Mouse (Mus musculus) liver, embryonic 14.5 days (tissue): ENCODE results near the gene Thap8. TPM values are rescaled to one million over a fixed set of nuclear protein-coding genes. Genes with fewer than 3 reads are reported as not detected.

Experiments used
- ATAC-seq: fragments of 200-750 bp; cut with Nextera tagmentation; 2 replicates; pipeline ENCODE4 v1.8.0; 2017; ENCODE audit warnings: moderate number of reproducible peaks, mild to moderate bottlenecking, moderate library complexity; ENCODE audit not compliant: insufficient read depth
- DNase-seq, 3 experiments: peaks; one replicate each; pipeline ENCODE4 v3.0.0-alpha.2; 2012 to 2013; ENCODE audit warnings: low read depth in 3 of 3, low spot score in 3 of 3
- H3K27ac ChIP-seq: fragments of 300-500 bp; sonication (generic); 2 replicates; pipeline ENCODE4 v1.5.1; 2014; ENCODE audit warnings: moderate library complexity, mild to moderate bottlenecking, control low read depth, inconsistent platforms
- H3K27me3 ChIP-seq: fragments of 300-500 bp; sonication (generic); 2 replicates; pipeline ENCODE4 v1.6.1; 2014; ENCODE audit warnings: mild to moderate bottlenecking, low read length, moderate library complexity; ENCODE audit not compliant: control insufficient read depth, insufficient read depth
- H3K36me3 ChIP-seq: fragments of 300-500 bp; sonication (generic); replicated peaks from 2 replicates; pipeline ENCODE4 v1.6.1; 2014; ENCODE audit warnings: low read depth; ENCODE audit not compliant: control insufficient read depth, insufficient read depth
- H3K4me1 ChIP-seq, 2 experiments: fragments of 200-500 bp in 1 of 2; fragments of 300-500 bp in 1 of 2; sonication (generic) in 1 of 2; replicated peaks; 2 replicates each; pipeline ENCODE4 v1.6.1; 2012 to 2014; ENCODE audit warnings: antibody characterized with exemption in 1 of 2, inconsistent platforms in 1 of 2, low read length in 1 of 2; ENCODE audit not compliant: control insufficient read depth in 2 of 2, insufficient read depth in 2 of 2
- H3K4me2 ChIP-seq: fragments of 300-500 bp; sonication (generic); 2 replicates; pipeline ENCODE4 v1.6.1; 2014; ENCODE audit warnings: low read depth, mild to moderate bottlenecking, control low read depth, moderate library complexity
- H3K4me3 ChIP-seq, 2 experiments: fragments of 200-500 bp in 1 of 2; fragments of 300-500 bp in 1 of 2; sonication (generic) in 1 of 2; 2 replicates each; pipeline ENCODE4 v1.5.1; 2012 to 2014; ENCODE audit warnings: low read depth in 2 of 2, low read length in 2 of 2, mild to moderate bottlenecking in 2 of 2, control low read depth in 1 of 2, inconsistent platforms in 1 of 2, moderate library complexity in 1 of 2; ENCODE audit not compliant: insufficient read depth in 1 of 2
- H3K9ac ChIP-seq: fragments of 300-500 bp; sonication (generic); replicated peaks from 2 replicates; pipeline ENCODE4 v1.6.1; 2014; ENCODE audit warnings: mild to moderate bottlenecking, control low read depth, moderate library complexity
- H3K9me3 ChIP-seq: fragments of 300-500 bp; sonication (generic); 2 replicates; pipeline ENCODE4 v1.6.1; 2016; ENCODE audit warnings: low read length, mixed read lengths; ENCODE audit not compliant: control insufficient read depth
- CTCF ChIP-seq: IDR thresholded peaks from 2 replicates; pipeline ENCODE4 v1.5.1; 2016; ENCODE audit warnings: antibody characterized with exemption, low read depth, control low read depth
- EP300 ChIP-seq: IDR thresholded peaks from 2 replicates; pipeline ENCODE4 v1.6.1; 2016; ENCODE audit warnings: antibody characterized with exemption, low read depth
- whole genome bisulfite sequencing: fragments of 180-500 bp; shearing (Covaris S2); extraction: QIAGEN DNeasy Blood & Tissue Kit; methylation state at CpG from one replicate; pipeline ENCODE4 v1.1.7; 2014; ENCODE audit not compliant: insufficient replicate concordance; 5-methylcytosine and 5-hydroxymethylcytosine counted together
- polyA plus RNA-seq, 2 experiments: library from polyadenylated mRNA; depleted of rRNA in 1 of 2; stranded (reverse) in 1 of 2; unstranded in 1 of 2; fragments of >200 nt; fragmentation: Nextera tagmentation in 1 of 2; extraction: Ambion mirVana in 1 of 2; gene quantifications; 2 replicates each; pipeline versions ENCODE4 v1.2.1 to v1.2.3; 2012 to 2014

Gene Thap8
- polyA plus RNA-seq, 2 experiments: 0.03 TPM; not detected in 1

DNA sequence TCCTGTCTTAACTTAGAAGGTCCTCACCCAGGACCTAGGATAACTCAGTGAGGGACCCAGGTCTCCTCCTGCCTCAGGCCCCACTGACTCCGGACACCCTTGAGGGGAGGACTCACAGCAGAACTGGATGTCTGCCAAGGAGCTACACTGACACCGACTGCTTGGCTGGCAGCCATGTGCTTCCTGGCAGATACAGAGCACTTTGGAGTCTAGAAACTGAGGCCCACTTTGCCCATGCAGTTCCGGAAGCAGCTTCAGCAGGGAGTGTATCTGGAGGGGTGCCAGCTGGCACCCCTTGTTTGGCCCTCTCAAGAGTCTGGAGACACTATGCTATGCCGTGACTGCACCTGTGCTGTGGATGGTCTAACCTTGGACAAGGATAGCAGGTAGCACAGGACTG, 53.5 kb downstream of the Thap8 start:
- H3K36me3 ChIP-seq: no peaks in the 10 kb centered on the region
- no peaks in the 10 kb centered on the region for H3K9me3 ChIP-seq
- no peak overlapping the region for H3K4me2 ChIP-seq
- TF ChIP-seq CTCF: no peak
- no peak for TF ChIP-seq EP300
- no peak overlapping the region for H3K27ac ChIP-seq
- H3K9ac ChIP-seq: no peak overlapping the region
- no peak for ATAC-seq
- no peak overlapping the region for H3K4me3 ChIP-seq
- no peaks in the 10 kb centered on the region; the same call in 1 of the 2 replicates for H3K27me3 ChIP-seq
- peaks cover 0 to 4% of the 10 kb centered on the region in 2 experiments; a peak in 1 of 4 replicates for H3K4me1 ChIP-seq
- WGBS: 42% methylated on average over 4 of the region's 4 CpGs
- no peak for DNase-seq

DNA sequence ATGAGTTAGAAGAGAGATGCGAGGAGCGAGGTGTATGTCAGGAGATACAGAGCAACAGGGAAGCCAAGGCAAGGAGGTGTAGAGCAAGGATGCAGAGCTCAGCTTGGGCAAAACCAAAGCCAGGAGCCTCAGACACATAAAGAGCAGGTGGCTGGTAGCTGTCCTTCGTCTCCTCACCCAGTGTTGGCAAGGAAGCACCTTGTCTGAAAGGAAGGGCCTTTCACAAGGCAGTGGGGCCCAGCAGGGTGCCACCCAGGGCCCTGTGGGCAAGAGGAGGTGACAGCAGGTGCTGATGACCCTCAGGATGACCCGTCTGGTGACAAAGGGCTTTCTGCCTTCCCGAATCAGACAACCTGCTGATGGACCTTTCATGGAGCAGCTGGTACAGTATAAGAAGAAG, 54.7 kb downstream of the Thap8 start:
- TF ChIP-seq CTCF (no peak), EP300 (no peak)
- Histone ChIP-seq H3K9ac (no peak overlapping the region), H3K27ac (no peak overlapping the region), H3K4me3 (no peak overlapping the region), H3K27me3 (no peaks in the 10 kb centered on the region; the same call in 1 of the 2 replicates), H3K36me3 (no peaks in the 10 kb centered on the region), H3K4me2 (no peak overlapping the region), H3K4me1 (peaks cover 0 to 4% of the 10 kb centered on the region in 2 experiments; a peak in 1 of 4 replicates), H3K9me3 (no peaks in the 10 kb centered on the region)
- ATAC-seq (no peak), DNase-seq (no peak)
- 50% methylated on average over 5 of the region's 5 CpGs for WGBS

DNA sequence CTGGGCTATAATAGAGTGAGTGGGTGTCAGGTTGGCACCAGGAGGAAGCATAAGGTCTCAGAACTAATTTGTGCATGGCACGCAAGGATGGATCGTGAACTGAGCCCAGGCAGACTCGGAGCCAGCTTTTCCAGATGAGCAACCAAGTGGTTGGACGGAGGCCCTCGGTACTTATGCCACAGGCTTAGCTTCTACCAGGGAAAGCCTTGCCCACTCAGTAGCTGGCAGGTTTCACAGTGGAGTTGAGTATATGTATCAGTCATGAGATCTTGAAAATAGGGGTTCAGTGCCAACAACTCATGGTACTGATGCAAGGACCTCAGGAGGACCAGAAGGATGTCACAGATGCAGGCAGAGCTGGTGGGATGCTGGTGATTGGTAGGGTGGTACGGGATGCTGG, 55.8 kb downstream of the Thap8 start:
- H3K4me1 ChIP-seq: peaks cover 0 to 4% of the 10 kb centered on the region in 2 experiments; a peak in 1 of 4 replicates
- no peak overlapping the region for H3K27ac ChIP-seq
- no peak for DNase-seq
- H3K9ac ChIP-seq: no peak overlapping the region
- no peaks in the 10 kb centered on the region for H3K36me3 ChIP-seq
- no peaks in the 10 kb centered on the region for H3K9me3 ChIP-seq
- no peak for ATAC-seq
- no peak for TF ChIP-seq EP300
- no peak for TF ChIP-seq CTCF
- WGBS: 65% methylated on average over 6 of the region's 6 CpGs
- H3K27me3 ChIP-seq: no peaks in the 10 kb centered on the region; the same call in 1 of the 2 replicates
- no peak overlapping the region for H3K4me2 ChIP-seq
- H3K4me3 ChIP-seq: no peak overlapping the region

DNA sequence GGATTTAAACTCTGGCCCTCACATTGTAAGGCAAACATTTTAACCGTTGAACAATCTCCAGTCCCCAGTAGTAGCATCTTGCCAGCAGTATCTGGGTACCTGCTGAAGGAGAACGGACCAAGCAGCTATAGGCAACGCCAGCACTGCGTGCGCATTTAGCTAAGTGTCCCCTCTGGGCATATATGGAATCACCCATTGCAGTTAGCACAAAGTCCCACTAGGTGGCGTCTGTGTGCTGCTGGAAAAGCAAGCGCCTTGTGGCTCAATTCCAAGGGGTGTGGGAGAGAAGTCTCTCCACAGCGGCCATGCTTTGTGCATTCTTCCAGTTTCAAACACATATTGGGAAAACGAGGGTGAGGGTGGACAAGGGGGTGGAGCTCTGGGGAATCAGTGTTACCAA, 56.5 kb downstream of the Thap8 start:
- ATAC-seq: no peak
- H3K27me3 ChIP-seq: no peaks in the 10 kb centered on the region; the same call in 1 of the 2 replicates

DNA sequence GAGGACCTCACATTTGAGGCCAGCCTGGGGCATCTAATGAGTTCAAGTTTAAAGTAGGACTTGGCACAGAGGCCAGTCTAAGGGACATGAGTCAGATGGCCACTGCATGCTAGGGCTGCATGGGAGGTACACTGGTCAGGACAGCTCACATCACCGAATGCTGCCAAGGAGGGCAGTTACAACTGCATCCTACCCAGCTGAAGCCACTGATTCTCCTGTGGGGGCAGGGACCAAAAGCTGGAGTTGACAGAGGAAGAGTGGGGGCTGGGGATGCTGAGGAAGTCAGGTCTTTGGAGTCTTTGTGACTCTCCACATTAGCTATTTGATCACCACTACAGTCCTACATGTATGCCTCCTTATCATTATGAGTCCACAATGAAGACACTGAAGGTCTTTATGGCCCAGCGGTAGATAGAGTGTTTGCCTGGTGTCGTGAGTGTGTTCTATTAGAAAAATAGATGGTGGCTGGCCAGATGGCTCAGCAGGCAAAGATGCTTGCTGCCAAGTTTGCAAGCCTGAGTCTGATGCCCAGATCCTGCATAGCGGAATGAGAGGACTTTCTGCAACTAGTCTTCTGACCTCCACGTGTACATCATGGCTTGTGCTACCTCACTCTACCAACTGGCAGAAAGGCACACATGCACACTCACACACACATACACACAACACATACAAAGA, 59.7 kb downstream of the Thap8 start:
- H3K4me1 ChIP-seq: no peaks in the 10 kb centered on the region
- no peaks in the 10 kb centered on the region; the same call in 1 of the 2 replicates for H3K27me3 ChIP-seq
- H3K9me3 ChIP-seq: no peaks in the 10 kb centered on the region
- no peak overlapping the region for H3K4me3 ChIP-seq
- no peak for TF ChIP-seq CTCF
- no peak for TF ChIP-seq EP300
- H3K9ac ChIP-seq: no peak overlapping the region
- H3K4me2 ChIP-seq: no peak overlapping the region
- 44% methylated on average over 5 of the region's 5 CpGs for WGBS
- no peak for ATAC-seq
- DNase-seq: no peak
- H3K36me3 ChIP-seq: no peaks in the 10 kb centered on the region
- no peak overlapping the region for H3K27ac ChIP-seq

More for the DNA sequence above, 56.5 kb downstream of the Thap8 start:
- Histone ChIP-seq H3K9me3 (no peaks in the 10 kb centered on the region), H3K9ac (no peak overlapping the region), H3K4me3 (no peak overlapping the region), H3K36me3 (no peaks in the 10 kb centered on the region), H3K4me1 (peaks cover 0 to 4% of the 10 kb centered on the region in 2 experiments; a peak in 1 of 4 replicates), H3K27ac (no peak overlapping the region), H3K4me2 (no peak overlapping the region)
- TF ChIP-seq EP300: no peak
- TF ChIP-seq CTCF: peak; percentile 93
- peak in 1 of 3 experiments; percentile 57 for DNase-seq
- 5% methylated on average over 9 of the region's 9 CpGs for WGBS

Other genes with a start within 250 kb of the Thap8 start
- 0.24 and 0.38 TPM in 2 replicates for gene Zfp14, start 228.7 kb upstream of the Thap8 start, polyA plus RNA-seq (2012; rRNA removed)
- gene Zfp14, start 228.7 kb upstream of the Thap8 start, polyA plus RNA-seq (2014; fragmentation: Nextera tagmentation; extraction: Ambion mirVana): 0.21 and 0.27 TPM in 2 replicates
- gene Zfp82, start 207.2 kb upstream of the Thap8 start, polyA plus RNA-seq (2012; rRNA removed): 0.22 and 0.50 TPM in 2 replicates
- gene Zfp82, start 207.2 kb upstream of the Thap8 start, polyA plus RNA-seq (2014; fragmentation: Nextera tagmentation; extraction: Ambion mirVana): 1.2 and 1.8 TPM in 2 replicates
- gene Gm26920, start 189.7 kb upstream of the Thap8 start, polyA plus RNA-seq (2012; rRNA removed): 0.13 TPM in 1 of 2 replicates, not detected in the other
- gene Gm26920, start 189.7 kb upstream of the Thap8 start, polyA plus RNA-seq (2014; fragmentation: Nextera tagmentation; extraction: Ambion mirVana): 0.23 TPM in 1 of 2 replicates, not detected in the other
- 0.54 and 1.8 TPM in 2 replicates for gene Zfp566, start 189.6 kb upstream of the Thap8 start, polyA plus RNA-seq (2012; rRNA removed)
- 1.3 and 1.5 TPM in 2 replicates for gene Zfp566, start 189.6 kb upstream of the Thap8 start, polyA plus RNA-seq (2014; fragmentation: Nextera tagmentation; extraction: Ambion mirVana)
- gene Zfp260, start 185.3 kb upstream of the Thap8 start, polyA plus RNA-seq (2012; rRNA removed): 3.7 and 4.8 TPM in 2 replicates
- 11.9 and 12.6 TPM in 2 replicates for gene Zfp260, start 185.3 kb upstream of the Thap8 start, polyA plus RNA-seq (2014; fragmentation: Nextera tagmentation; extraction: Ambion mirVana)
- 0.26 and 0.66 TPM in 2 replicates for gene Zfp382, start 158.2 kb upstream of the Thap8 start, polyA plus RNA-seq (2012; rRNA removed)
- 0.32 and 1.5 TPM in 2 replicates for gene Zfp382, start 158.2 kb upstream of the Thap8 start, polyA plus RNA-seq (2014; fragmentation: Nextera tagmentation; extraction: Ambion mirVana)
- 13.5 and 20.8 TPM in 2 replicates for gene Zfp146, start 110.3 kb upstream of the Thap8 start, polyA plus RNA-seq (2012; rRNA removed)
- gene Zfp146, start 110.3 kb upstream of the Thap8 start, polyA plus RNA-seq (2014; fragmentation: Nextera tagmentation; extraction: Ambion mirVana): 4.2 and 4.4 TPM in 2 replicates
- 3.5 TPM in 2 replicates for gene Cox7a1, start 96.0 kb upstream of the Thap8 start, polyA plus RNA-seq (2012; rRNA removed)
- 5.5 and 7.0 TPM in 2 replicates for gene Cox7a1, start 96.0 kb upstream of the Thap8 start, polyA plus RNA-seq (2014; fragmentation: Nextera tagmentation; extraction: Ambion mirVana)
- gene Capns1, start 81.3 kb upstream of the Thap8 start, polyA plus RNA-seq (2012; rRNA removed): 122 and 167 TPM in 2 replicates
- 29.3 and 31.2 TPM in 2 replicates for gene Capns1, start 81.3 kb upstream of the Thap8 start, polyA plus RNA-seq (2014; fragmentation: Nextera tagmentation; extraction: Ambion mirVana)
- gene Polr2i, start 48.1 kb upstream of the Thap8 start, polyA plus RNA-seq (2012; rRNA removed): 71.8 and 72.4 TPM in 2 replicates
- gene Polr2i, start 48.1 kb upstream of the Thap8 start, polyA plus RNA-seq (2014; fragmentation: Nextera tagmentation; extraction: Ambion mirVana): 59.2 and 61.1 TPM in 2 replicates
- gene Tbcb, start 47.8 kb upstream of the Thap8 start, polyA plus RNA-seq (2012; rRNA removed): 13.1 and 24.4 TPM in 2 replicates
- 44.8 and 47.1 TPM in 2 replicates for gene Tbcb, start 47.8 kb upstream of the Thap8 start, polyA plus RNA-seq (2014; fragmentation: Nextera tagmentation; extraction: Ambion mirVana)
- not detected in 2 replicates for gene Ovol3, start 44.4 kb upstream of the Thap8 start, polyA plus RNA-seq (2012; rRNA removed)
- gene Ovol3, start 44.4 kb upstream of the Thap8 start, polyA plus RNA-seq (2014; fragmentation: Nextera tagmentation; extraction: Ambion mirVana): not detected in 2 replicates
- 12.4 and 14.0 TPM in 2 replicates for gene Wdr62, start 325 bp downstream of the Thap8 start, polyA plus RNA-seq (2012; rRNA removed)
- 7.5 and 8.8 TPM in 2 replicates for gene Wdr62, start 325 bp downstream of the Thap8 start, polyA plus RNA-seq (2014; fragmentation: Nextera tagmentation; extraction: Ambion mirVana)
- 1.0 and 2.1 TPM in 2 replicates for gene Clip3, start 11.6 kb downstream of the Thap8 start, polyA plus RNA-seq (2012; rRNA removed)
- 0.71 and 0.86 TPM in 2 replicates for gene Clip3, start 11.6 kb downstream of the Thap8 start, polyA plus RNA-seq (2014; fragmentation: Nextera tagmentation; extraction: Ambion mirVana)
- gene Alkbh6, start 28.6 kb downstream of the Thap8 start, polyA plus RNA-seq (2012; rRNA removed): 13.8 and 18.6 TPM in 2 replicates
- 16.0 and 19.5 TPM in 2 replicates for gene Alkbh6, start 28.6 kb downstream of the Thap8 start, polyA plus RNA-seq (2014; fragmentation: Nextera tagmentation; extraction: Ambion mirVana)
- gene Syne4, start 34.7 kb downstream of the Thap8 start, polyA plus RNA-seq (2012; rRNA removed): 11.1 and 12.0 TPM in 2 replicates
- gene Syne4, start 34.7 kb downstream of the Thap8 start, polyA plus RNA-seq (2014; fragmentation: Nextera tagmentation; extraction: Ambion mirVana): 7.0 and 7.6 TPM in 2 replicates
- 0.11 and 0.19 TPM in 2 replicates for gene E130208F15Rik, start 41.6 kb downstream of the Thap8 start, polyA plus RNA-seq (2012; rRNA removed)
- not detected in 2 replicates for gene E130208F15Rik, start 41.6 kb downstream of the Thap8 start, polyA plus RNA-seq (2014; fragmentation: Nextera tagmentation; extraction: Ambion mirVana)
- 3.8 and 5.1 TPM in 2 replicates for gene Sdhaf1, start 43.8 kb downstream of the Thap8 start, polyA plus RNA-seq (2012; rRNA removed)
- gene Sdhaf1, start 43.8 kb downstream of the Thap8 start, polyA plus RNA-seq (2014; fragmentation: Nextera tagmentation; extraction: Ambion mirVana): 6.7 and 7.0 TPM in 2 replicates
- gene Lrfn3, start 82.7 kb downstream of the Thap8 start, polyA plus RNA-seq (2012; rRNA removed): 1.4 and 1.7 TPM in 2 replicates
- gene Lrfn3, start 82.7 kb downstream of the Thap8 start, polyA plus RNA-seq (2014; fragmentation: Nextera tagmentation; extraction: Ambion mirVana): 0.79 and 1.2 TPM in 2 replicates
- gene Tyrobp, start 133.7 kb downstream of the Thap8 start, polyA plus RNA-seq (2012; rRNA removed): 78.3 and 95.0 TPM in 2 replicates
- 105 and 113 TPM in 2 replicates for gene Tyrobp, start 133.7 kb downstream of the Thap8 start, polyA plus RNA-seq (2014; fragmentation: Nextera tagmentation; extraction: Ambion mirVana)
- gene Hcst, start 139.8 kb downstream of the Thap8 start, polyA plus RNA-seq (2012; rRNA removed): 3.3 and 4.7 TPM in 2 replicates
- 4.5 and 4.9 TPM in 2 replicates for gene Hcst, start 139.8 kb downstream of the Thap8 start, polyA plus RNA-seq (2014; fragmentation: Nextera tagmentation; extraction: Ambion mirVana)
- 0.92 and 1.2 TPM in 2 replicates for gene Nfkbid, start 141.6 kb downstream of the Thap8 start, polyA plus RNA-seq (2012; rRNA removed)
- gene Nfkbid, start 141.6 kb downstream of the Thap8 start, polyA plus RNA-seq (2014; fragmentation: Nextera tagmentation; extraction: Ambion mirVana): 0.69 and 1.1 TPM in 2 replicates
- gene Aplp1, start 165.4 kb downstream of the Thap8 start, polyA plus RNA-seq (2012; rRNA removed): 2.9 and 4.0 TPM in 2 replicates
- 3.5 and 4.5 TPM in 2 replicates for gene Aplp1, start 165.4 kb downstream of the Thap8 start, polyA plus RNA-seq (2014; fragmentation: Nextera tagmentation; extraction: Ambion mirVana)
- 0.10 and 0.30 TPM in 2 replicates for gene Kirrel2, start 177.6 kb downstream of the Thap8 start, polyA plus RNA-seq (2012; rRNA removed)
- 0.18 TPM in 1 of 2 replicates, not detected in the other for gene Kirrel2, start 177.6 kb downstream of the Thap8 start, polyA plus RNA-seq (2014; fragmentation: Nextera tagmentation; extraction: Ambion mirVana)
- 0.03 TPM in 2 replicates for gene Nphs1, start 178.2 kb downstream of the Thap8 start, polyA plus RNA-seq (2012; rRNA removed)
- gene Nphs1, start 178.2 kb downstream of the Thap8 start, polyA plus RNA-seq (2014; fragmentation: Nextera tagmentation; extraction: Ambion mirVana): 0.08 and 0.19 TPM in 2 replicates
- gene Prodh2, start 213.5 kb downstream of the Thap8 start, polyA plus RNA-seq (2012; rRNA removed): 47.9 and 52.1 TPM in 2 replicates
- 33.8 and 41.4 TPM in 2 replicates for gene Prodh2, start 213.5 kb downstream of the Thap8 start, polyA plus RNA-seq (2014; fragmentation: Nextera tagmentation; extraction: Ambion mirVana)